Mouse (Mus musculus): ENCODE measurements at regions not wholly inside any gene's neighbourhood (a gene's known extent, or its start where the extent isn't known, plus 50 kb on each side); places are given as distances from the start of the nearest gene placed in this dataset.

DNA sequence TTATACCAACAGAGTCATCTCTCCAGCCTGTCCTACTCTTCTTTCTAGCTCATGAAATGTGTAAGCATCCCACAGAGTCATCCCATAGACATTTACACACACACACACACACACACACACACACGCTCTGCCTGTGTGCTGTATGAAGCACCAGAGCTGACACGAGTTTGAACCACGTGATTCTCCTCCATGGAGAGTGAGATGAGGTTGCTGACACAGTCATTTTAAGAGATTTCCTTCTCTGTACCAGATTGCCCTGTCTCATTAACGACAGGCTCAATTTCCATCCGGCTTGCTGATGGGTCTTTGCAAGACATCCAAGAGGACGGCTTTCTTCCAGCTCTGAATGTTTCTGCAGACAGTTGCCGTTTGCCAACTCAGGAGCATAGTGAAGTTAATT is 190.0 kb downstream of the Clic5 start:
- TF ChIP-seq CTCF (IDR thresholded peaks at IDR 0.05; ENCODE audit: low read depth) (no peak), EP300 (IDR thresholded peaks at IDR 0.05; ENCODE audit: low read depth) (no peak)
